Mouse (Mus musculus) E14TG2a.4 (cell line): Measurements from ENCODE around the gene B020011L13Rik.
"Not testable (repeated sequence)": the region's sequence is repeated elsewhere in the genome, so short reads cannot be mapped to it uniquely, and the experiment has no call there.

Experiments
- H3K27me3 ChIP-seq: 2 replicates; pipeline ENCODE4 v1.6.1; 2014; ENCODE audit warnings: low read length, control low read depth; ENCODE audit not compliant: insufficient read depth
- H3K36me3 ChIP-seq: 2 replicates; pipeline ENCODE4 v1.6.1; 2014; ENCODE audit warnings: low read length, control low read depth; ENCODE audit not compliant: insufficient read depth
- H3K4me1 ChIP-seq: replicated peaks from 2 replicates; pipeline ENCODE4 v1.6.1; 2014; ENCODE audit warnings: low read depth, low read length, control low read depth
- H3K4me3 ChIP-seq: replicated peaks from 2 replicates; pipeline ENCODE4 v1.5.1; 2014; ENCODE audit warnings: mild to moderate bottlenecking, low read length
- H3K9me3 ChIP-seq: 2 replicates; pipeline ENCODE4 v1.6.1; 2014; ENCODE audit warnings: low read length, control low read depth

The B020011L13Rik gene

DNA sequence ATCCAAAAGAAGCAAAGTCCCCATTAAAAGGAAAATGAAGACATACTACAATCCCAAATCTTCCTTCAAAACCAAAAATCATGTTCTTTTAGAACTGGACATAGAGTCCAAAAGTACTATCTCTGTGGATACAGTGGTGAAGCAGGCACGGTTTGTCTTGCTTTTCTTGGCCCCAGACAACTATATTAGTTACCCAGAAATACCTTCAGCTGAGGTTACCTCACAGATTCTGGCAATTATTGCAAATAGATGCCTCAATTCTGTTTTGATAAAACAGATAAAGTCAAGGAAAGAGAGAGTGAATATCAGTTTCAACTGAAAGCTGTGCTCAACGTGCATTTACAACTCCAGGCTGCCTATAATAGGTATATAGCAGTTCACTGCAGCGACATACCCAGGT lies at the start of gene B020011L13Rik:
TSS of gene B020011L13Rik (plus strand) at position 301 of the 400 bp plus-strand sequence.
- H3K36me3 ChIP-seq, H3K4me3 ChIP-seq, H3K9me3 ChIP-seq, H3K4me1 ChIP-seq, H3K27me3 ChIP-seq: not testable (repeated sequence)

GRCm38 (mm10) chr1:117816271-117816670 lies 35.3 kb downstream of the B020011L13Rik start:
- not testable (repeated sequence) for H3K4me1 ChIP-seq, H3K4me3 ChIP-seq, H3K36me3 ChIP-seq, H3K27me3 ChIP-seq
- H3K9me3 ChIP-seq: peaks cover 78% of the 10 kb centered on the region

DNA sequence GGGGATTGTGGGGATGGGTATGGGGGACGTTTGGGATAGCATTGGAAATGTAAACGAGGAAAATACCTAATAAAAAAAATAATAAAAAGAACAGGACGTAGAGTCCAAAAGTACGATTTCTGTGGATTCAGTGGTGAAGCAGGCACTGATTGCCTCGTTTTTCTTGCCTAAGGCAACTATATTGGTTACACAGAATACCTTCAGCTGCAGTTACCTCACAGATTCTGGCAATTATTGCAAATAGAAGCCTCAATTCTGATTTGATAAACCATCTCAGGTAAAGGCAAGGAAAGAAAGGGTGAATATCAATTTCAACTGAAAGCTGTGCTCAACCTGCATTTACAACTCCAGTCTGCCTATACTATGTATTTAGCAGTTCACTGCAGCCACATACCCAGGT lies 48.8 kb downstream of the B020011L13Rik start, which contains the start of gene Gm28360:
TSS of gene Gm28360 (plus strand) at position 301 of the 400 bp plus-strand sequence.
- H3K9me3 ChIP-seq, H3K4me1 ChIP-seq, H3K36me3 ChIP-seq, H3K4me3 ChIP-seq, H3K27me3 ChIP-seq: not testable (repeated sequence)

DNA sequence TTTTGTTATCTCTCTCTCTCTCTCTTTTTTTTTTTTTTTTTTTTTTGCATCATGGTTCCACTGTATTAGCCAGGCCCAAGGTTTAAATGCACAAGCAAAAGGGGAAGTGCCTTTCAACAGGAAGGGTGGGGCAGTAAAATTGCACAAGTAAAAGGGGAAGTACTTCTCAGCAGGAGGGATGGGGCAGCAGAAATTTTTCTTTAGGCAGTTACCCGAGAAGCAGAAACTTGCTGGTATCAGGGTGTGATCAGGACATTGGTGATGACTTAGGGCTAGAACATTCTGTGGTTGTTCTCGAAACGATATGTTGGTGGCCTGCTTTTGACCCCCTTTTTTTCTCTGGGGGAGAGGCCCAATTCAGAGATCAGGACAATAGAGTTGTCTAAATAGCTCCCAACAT lies 70.8 kb downstream of the B020011L13Rik start:
- peaks cover 66% of the 10 kb centered on the region for H3K9me3 ChIP-seq
- H3K4me3 ChIP-seq, H3K27me3 ChIP-seq, H3K4me1 ChIP-seq, H3K36me3 ChIP-seq: not testable (repeated sequence)
